Mouse (Mus musculus) brain, embryonic 14.5 days (tissue): ENCODE results near the gene Pex3. TPM values are rescaled to one million over a fixed set of nuclear protein-coding genes. Genes with fewer than 3 reads are reported as not detected.
A peak's percentile ranks its signal among the peaks of the same experiment; 100 is the strongest.

ENCODE experiments used
- DNase-seq: peaks from one replicate; pipeline ENCODE4 v3.0.0-alpha.2; 2011; ENCODE audit warnings: low read depth
- CTCF ChIP-seq: fragments of 200-500 bp; IDR thresholded peaks from 2 replicates; pipeline ENCODE4 v1.5.1; 2012; ENCODE audit warnings: inconsistent platforms, mild to moderate bottlenecking, moderate library complexity, borderline replicate concordance; ENCODE audit not compliant: insufficient read depth, insufficient read length; ENCODE audit errors: extremely low read depth
- POLR2A ChIP-seq: fragments of 200-500 bp; IDR thresholded peaks from 2 replicates; pipeline ENCODE4 v1.6.1; 2012; ENCODE audit warnings: mild to moderate bottlenecking, inconsistent platforms, borderline replicate concordance; ENCODE audit not compliant: poor library complexity, insufficient read depth, insufficient read length, severe bottlenecking; ENCODE audit errors: extremely low read depth
- polyA plus RNA-seq: library from polyadenylated mRNA; depleted of rRNA; stranded (reverse); fragments of >200 nt; gene quantifications from 2 replicates; pipeline ENCODE4 v1.2.3, GENCODE M21; 2012

The Pex3 gene
- polyA plus RNA-seq, 1 experiment, result 23.5 TPM

- DNase-seq, result peak; percentile 95
- TF ChIP-seq CTCF (no peak), POLR2A (no peak)
Observed at GRCm38 (mm10) chr10:13569818-13570217, 16.9 kb upstream of the Pex3 start.

- DNase-seq, result no peak
- no peak for TF ChIP-seq POLR2A
- no peak for TF ChIP-seq CTCF
Observed at GRCm38 (mm10) chr10:13566393-13566792, 13.5 kb upstream of the Pex3 start.

GRCm38 (mm10) chr10:13565080-13565448 lies 12.1 kb upstream of the Pex3 start:
- no peak for DNase-seq
- no peak for TF ChIP-seq CTCF
- no peak for TF ChIP-seq POLR2A

- peak; percentile 88 for DNase-seq
- TF ChIP-seq CTCF (peak; percentile 99), POLR2A (no peak)
Observed at GRCm38 (mm10) chr10:13564364-13565079, 11.6 kb upstream of the Pex3 start.

- TF ChIP-seq POLR2A (no peak), CTCF (no peak)
- DNase-seq, result no peak
Observed at GRCm38 (mm10) chr10:13560014-13560674, 7.2 kb upstream of the Pex3 start.

- no peak for TF ChIP-seq CTCF
- no peak for TF ChIP-seq POLR2A
Observed at GRCm38 (mm10) chr10:13554316-13554715, 1.4 kb upstream of the Pex3 start.

GRCm38 (mm10) chr10:13553498-13553985 lies 600 bp upstream of the Pex3 start:
- no peak for TF ChIP-seq POLR2A
- TF ChIP-seq CTCF, result no peak
- no peak for DNase-seq

More at GRCm38 (mm10) chr10:13554316-13554715, 1.4 kb upstream of the Pex3 start:
- DNase-seq, result no peak

GRCm38 (mm10) chr10:13541721-13542120 lies 11.2 kb downstream of the Pex3 start:
- no peak for DNase-seq
- no peak for TF ChIP-seq CTCF
- TF ChIP-seq POLR2A, result no peak

- TF ChIP-seq POLR2A (no peak), CTCF (no peak)
- no peak for DNase-seq
Observed at GRCm38 (mm10) chr10:13539769-13540333, 13.1 kb downstream of the Pex3 start.

GRCm38 (mm10) chr10:13536706-13537105 lies 16.2 kb downstream of the Pex3 start:
- DNase-seq, result no peak

GRCm38 (mm10) chr10:13534751-13535150 lies 18.2 kb downstream of the Pex3 start:
- DNase-seq, result no peak
- TF ChIP-seq POLR2A (no peak), CTCF (no peak)

More at GRCm38 (mm10) chr10:13536706-13537105, 16.2 kb downstream of the Pex3 start:
- TF ChIP-seq POLR2A (no peak), CTCF (no peak)
